Mouse (Mus musculus) left cerebral cortex, postnatal 4 days (tissue): ENCODE measurements around the gene Wdr72. TPM values are rescaled to one million over a fixed set of nuclear protein-coding genes. Genes with fewer than 3 reads are reported as not detected.

Experiments used
- total RNA-seq, 2 experiments: library from RNA; stranded (reverse); gene quantifications; 2 replicates each; pipeline ENCODE4 v1.2.3; 2021

Gene Wdr72
- total RNA-seq, 2 experiments from 2014 or later: 0.08 TPM; not detected in 1

Other genes with a start within 250 kb of the Wdr72 start
- gene Unc13c, start 141.4 kb upstream of the Wdr72 start, total RNA-seq: 10 to 100 TPM; 14.4 to 16.8 TPM